31 mouse cellular contexts compared by ENCODE assay signal in the genomic region with DNA sequence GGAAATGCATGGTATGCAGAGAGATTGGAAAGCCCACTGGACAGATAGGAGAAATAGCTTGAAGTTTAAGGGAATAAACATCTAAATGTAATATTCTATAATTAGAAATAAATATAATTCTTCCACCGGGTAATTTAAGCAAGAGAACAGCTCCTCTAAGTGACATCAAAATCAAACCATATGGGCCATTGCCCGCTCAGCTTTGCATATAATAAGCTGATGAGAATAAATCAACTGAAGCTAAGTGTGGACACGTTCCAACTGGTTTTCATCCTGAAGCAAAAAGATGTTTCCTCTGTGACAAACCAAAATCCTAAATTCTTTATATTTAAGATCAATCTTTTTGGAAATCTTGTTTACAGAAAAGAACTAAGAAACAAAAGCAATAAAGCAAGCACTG. TPM values are rescaled to one million over a fixed set of nuclear protein-coding genes. Genes with fewer than 3 reads are reported as not detected.
DNase-seq lines count a peak whose midpoint lies in the region; ATAC-seq and TF ChIP-seq lines count a peak whose summit lies in the region.
"Had no signal": no experiment of that assay in that cellular context is flagged by ENCODE, and none has a peak within 500 bp of the region (broad histone marks: within the 10 kb centered on the region; RNA-seq: fewer than 3 reads in every experiment).

No protein-coding gene starts in this region.

- peak overlapping the region; percentile 72 for H3K27ac ChIP-seq in forebrain, postnatal 0 days (ENCODE audit: low read depth, low read length)
- no peak overlapping the region for H3K27ac ChIP-seq in forebrain, embryonic 14.5 days (ENCODE audit: low read depth, low read length)
- H3K27ac ChIP-seq in intestine, embryonic 14.5 days (ENCODE audit: low read depth), result peak overlapping the region; percentile 69
- no peak overlapping the region for H3K27ac ChIP-seq in intestine, embryonic 16.5 days (ENCODE audit: low read length)
- H3K27ac ChIP-seq in lung, embryonic 16.5 days (ENCODE audit: low read length), result no peak overlapping the region
- H3K27ac ChIP-seq: forebrain, embryonic 13.5 days; heart, adult 2 months; hindbrain, embryonic 14.5 days; left cerebral cortex, adult 2 months; liver, embryonic 12.5 days; midbrain, embryonic 12.5 days; neural tube, embryonic 12.5 days had no signal

- H3K9me3 ChIP-seq in forebrain, postnatal 0 days (ENCODE audit: low read length), result no peaks in the 10 kb centered on the region
- no peaks in the 10 kb centered on the region for H3K9me3 ChIP-seq in forebrain, embryonic 14.5 days (replicated peaks; ENCODE audit: control insufficient read depth, low read length)
- no peaks in the 10 kb centered on the region for H3K9me3 ChIP-seq in intestine, embryonic 14.5 days (ENCODE audit: control insufficient read depth, low read length)
- no peaks in the 10 kb centered on the region for H3K9me3 ChIP-seq in intestine, embryonic 16.5 days (ENCODE audit: control insufficient read depth, low read length)
- no peaks in the 10 kb centered on the region for H3K9me3 ChIP-seq in lung, embryonic 16.5 days (ENCODE audit: control insufficient read depth, low read length)
- H3K9me3 ChIP-seq: forebrain, embryonic 13.5 days; liver, embryonic 12.5 days; megakaryocyte, embryonic 14.5 days; midbrain, embryonic 12.5 days; neural tube, embryonic 12.5 days had no signal

- H3K9ac ChIP-seq in forebrain, postnatal 0 days, result no peak overlapping the region
- no peak overlapping the region for H3K9ac ChIP-seq in forebrain, embryonic 14.5 days (ENCODE audit: low read length)
- H3K9ac ChIP-seq in intestine, embryonic 14.5 days (ENCODE audit: low read length), result no peak overlapping the region
- no peak overlapping the region for H3K9ac ChIP-seq in intestine, embryonic 16.5 days (ENCODE audit: low read depth, low read length)
- H3K9ac ChIP-seq in lung, embryonic 16.5 days (ENCODE audit: low read length), result no peak overlapping the region
- H3K9ac ChIP-seq: forebrain, embryonic 13.5 days; hindbrain, embryonic 14.5 days; liver, embryonic 12.5 days; liver, postnatal 0 days; midbrain, embryonic 12.5 days; neural tube, embryonic 12.5 days had no signal

- no peaks in the 10 kb centered on the region; the same call in 1 of the 2 replicates for H3K4me1 ChIP-seq in forebrain, postnatal 0 days (ENCODE audit: insufficient read depth)
- H3K4me1 ChIP-seq in forebrain, embryonic 14.5 days (ENCODE audit: control insufficient read depth, insufficient read depth, low read length), result no peaks in the 10 kb centered on the region
- H3K4me1 ChIP-seq in intestine, embryonic 14.5 days (replicated peaks; ENCODE audit: control insufficient read depth, insufficient read depth, low read length), result peaks cover 15% of the 10 kb centered on the region; the same call in 1 of the 2 replicates
- peaks cover 3% of the 10 kb centered on the region; the same call in 1 of the 2 replicates for H3K4me1 ChIP-seq in intestine, embryonic 16.5 days (ENCODE audit: control insufficient read depth, insufficient read depth, low read length)
- no peaks in the 10 kb centered on the region; the same call in 1 of the 2 replicates for H3K4me1 ChIP-seq in lung, embryonic 16.5 days (replicated peaks; ENCODE audit: control insufficient read depth, insufficient read depth, low read length)
- H3K4me1 ChIP-seq: forebrain, embryonic 13.5 days; liver, embryonic 12.5 days; midbrain, embryonic 12.5 days; neural tube, embryonic 12.5 days had no signal

- H3K4me3 ChIP-seq in forebrain, postnatal 0 days (ENCODE audit: low read depth, low read length), result no peak overlapping the region
- no peak overlapping the region for H3K4me3 ChIP-seq in forebrain, embryonic 14.5 days (ENCODE audit: low read depth, low read length)
- H3K4me3 ChIP-seq in intestine, embryonic 14.5 days (ENCODE audit: low read depth, low read length), result no peak overlapping the region
- no peak overlapping the region for H3K4me3 ChIP-seq in intestine, embryonic 16.5 days (ENCODE audit: low read length)
- H3K4me3 ChIP-seq in lung, embryonic 16.5 days (ENCODE audit: low read length), result no peak overlapping the region
- H3K4me3 ChIP-seq: forebrain, embryonic 13.5 days; heart, adult 2 months; left cerebral cortex, adult 2 months; liver, embryonic 12.5 days; megakaryocyte, embryonic 14.5 days; midbrain, embryonic 12.5 days; myocyte; neural tube, embryonic 12.5 days had no signal

- 61% methylated on average over 3 of the region's 3 CpGs for WGBS in forebrain, postnatal 0 days
- 80% methylated on average over 3 of the region's 3 CpGs for WGBS in forebrain, embryonic 14.5 days
- WGBS in intestine, embryonic 14.5 days, result 37% methylated on average over 3 of the region's 3 CpGs
- 56% methylated on average over 3 of the region's 3 CpGs for WGBS in intestine, embryonic 16.5 days
- WGBS in lung, embryonic 16.5 days, result 28% methylated on average over 3 of the region's 3 CpGs

- peak; percentile 28 for DNase-seq in forebrain, postnatal 0 days
- DNase-seq in forebrain, embryonic 14.5 days (ENCODE audit: low spot score), result no peak
- DNase-seq in intestine, embryonic 14.5 days (ENCODE audit: low spot score), result no peak
- no peak for DNase-seq in lung, postnatal 10 days
- peak; percentile 49 for DNase-seq in brain, adult 2 months (ENCODE audit: low read depth, low spot score)
- DNase-seq: adrenal gland, postnatal 10 days; cerebellum, adult 11 months; cerebellum, adult 9-10 months; cerebellum, postnatal 36 days; gastrocnemius, postnatal 25 days; heart, adult 2 months; kidney, adult 2 months; kidney, postnatal 4 days; left cerebral cortex, postnatal 4 days; liver, postnatal 0 days; lung, postnatal 4 days; right cerebral cortex, adult 18-20 months; thymus, postnatal 14 days had no signal

- no peak overlapping the region for H3K4me2 ChIP-seq in forebrain, postnatal 0 days (ENCODE audit: low read depth)
- H3K4me2 ChIP-seq in forebrain, embryonic 14.5 days (ENCODE audit: low read length), result no peak overlapping the region
- no peak overlapping the region for H3K4me2 ChIP-seq in intestine, embryonic 14.5 days (ENCODE audit: low read length)
- no peak overlapping the region for H3K4me2 ChIP-seq in intestine, embryonic 16.5 days (ENCODE audit: low read depth, low read length)
- no peak overlapping the region for H3K4me2 ChIP-seq in lung, embryonic 16.5 days (ENCODE audit: low read depth, low read length)
- H3K4me2 ChIP-seq: forebrain, embryonic 13.5 days; hindbrain, embryonic 14.5 days; liver, embryonic 12.5 days; midbrain, embryonic 12.5 days; neural tube, embryonic 12.5 days had no signal

- no peak; the same call in 1 of the 2 replicates for ATAC-seq in forebrain, postnatal 0 days
- no peak for ATAC-seq in forebrain, embryonic 14.5 days
- ATAC-seq in intestine, embryonic 14.5 days (replicated peaks; ENCODE audit: low FRiP score, low TSS enrichment, low read depth), result no peak
- no peak for ATAC-seq in intestine, embryonic 16.5 days
- peak; percentile 57; the same call in 1 of the 2 replicates for ATAC-seq in lung, embryonic 16.5 days (ENCODE audit: low read depth)
- ATAC-seq: forebrain, embryonic 13.5 days; inflammation-experienced regulatory T-cells, adult 6 months; liver, embryonic 12.5 days; liver, postnatal 0 days; Patski had no signal

- H3K36me3 ChIP-seq in forebrain, postnatal 0 days (ENCODE audit: insufficient read depth), result no peaks in the 10 kb centered on the region
- no peaks in the 10 kb centered on the region for H3K36me3 ChIP-seq in forebrain, embryonic 14.5 days (ENCODE audit: control insufficient read depth, insufficient read depth, low read length)
- H3K36me3 ChIP-seq in intestine, embryonic 14.5 days (ENCODE audit: control insufficient read depth, insufficient read depth, low read length), result no peaks in the 10 kb centered on the region
- H3K36me3 ChIP-seq in intestine, embryonic 16.5 days (ENCODE audit: control insufficient read depth, insufficient read depth, low read length), result no peaks in the 10 kb centered on the region
- H3K36me3 ChIP-seq in lung, embryonic 16.5 days (ENCODE audit: control insufficient read depth, insufficient read depth, low read length), result no peaks in the 10 kb centered on the region
- H3K36me3 ChIP-seq: liver, embryonic 12.5 days; midbrain, embryonic 12.5 days; neural tube, embryonic 12.5 days had no signal

- TF ChIP-seq CTCF in forebrain, postnatal 0 days (IDR thresholded peaks at IDR 0.05; ENCODE audit: low read depth), result no peak

- H3K27me3 ChIP-seq in forebrain, postnatal 0 days (ENCODE audit: insufficient read depth, low read length), result no peaks in the 10 kb centered on the region
- H3K27me3 ChIP-seq in forebrain, embryonic 14.5 days (replicated peaks; ENCODE audit: control insufficient read depth, insufficient read depth, low read length), result no peaks in the 10 kb centered on the region
- H3K27me3 ChIP-seq in intestine, embryonic 14.5 days (replicated peaks; ENCODE audit: control insufficient read depth, insufficient read depth, low read length), result no peaks in the 10 kb centered on the region
- H3K27me3 ChIP-seq in intestine, embryonic 16.5 days (replicated peaks; ENCODE audit: control insufficient read depth, insufficient read depth, low read length), result no peaks in the 10 kb centered on the region
- no peaks in the 10 kb centered on the region for H3K27me3 ChIP-seq in lung, embryonic 16.5 days (ENCODE audit: control insufficient read depth, insufficient read depth, low read depth, low read length)
- H3K27me3 ChIP-seq: CH12.LX; forebrain, embryonic 13.5 days; liver, embryonic 12.5 days; midbrain, embryonic 12.5 days; neural tube, embryonic 12.5 days had no signal

RNA-seq across cellular contexts. Expression of gene Zbtb44, which starts 19.7 kb away (rescaled TPM):
- 20.2 and 22.1 TPM in 2 replicates for total RNA-seq in forebrain, postnatal 0 days (2014; rRNA removed)
- polyA plus RNA-seq in forebrain, postnatal 0 days (2015; fragmentation: Nextera tagmentation; extraction: Ambion mirVana), result 3.2 and 5.3 TPM in 2 replicates
- polyA plus RNA-seq in forebrain, embryonic 14.5 days (2014; fragmentation: Nextera tagmentation; extraction: Ambion mirVana), result 3.1 and 4.6 TPM in 2 replicates
- 8.5 and 10.2 TPM in 2 replicates for polyA plus RNA-seq in intestine, embryonic 14.5 days (2014; fragmentation: Nextera tagmentation; extraction: Ambion mirVana)
- 5.6 and 6.2 TPM in 2 replicates for polyA plus RNA-seq in intestine, embryonic 16.5 days (2015; fragmentation: Nextera tagmentation; extraction: Ambion mirVana)
- 7.1 and 7.6 TPM in 2 replicates for polyA plus RNA-seq in lung, embryonic 16.5 days (2015; fragmentation: Nextera tagmentation; extraction: Ambion mirVana)

Comparison
In these comparisons a context has a peak if more than half of its experiments do, and no peak if none do; other contexts are left out.
1. DNase-seq: peak in forebrain, postnatal 0 days (single experiment) and brain, adult 2 months (single experiment); none in forebrain, embryonic 14.5 days (single experiment), intestine, embryonic 14.5 days (single experiment) and lung, postnatal 10 days (single experiment).
2. H3K27ac ChIP-seq: peak in forebrain, postnatal 0 days (single experiment) and intestine, embryonic 14.5 days (single experiment); none in forebrain, embryonic 14.5 days (single experiment), intestine, embryonic 16.5 days (single experiment) and lung, embryonic 16.5 days (single experiment).